Mouse (Mus musculus) heart, embryonic 15.5 days (tissue): ENCODE measurements around the gene Gm10521. TPM values are rescaled to one million over a fixed set of nuclear protein-coding genes. Genes with fewer than 3 reads are reported as not detected.

Experiments
- polyA plus RNA-seq: library from polyadenylated mRNA; unstranded; fragments of >200 nt; fragmentation: Nextera tagmentation; extraction: Ambion mirVana; gene quantifications from 2 replicates; pipeline ENCODE4 v1.2.1, GENCODE M21; 2015

The Gm10521 gene
- polyA plus RNA-seq, 1 experiment from 2014 or later: not detected

Other genes starting within 250 kb of the Gm10521 start
- 0.09 and 0.66 TPM in 2 replicates for gene Slamf7, start 242.6 kb upstream of the Gm10521 start, polyA plus RNA-seq
- gene Cd48, start 213.7 kb upstream of the Gm10521 start, polyA plus RNA-seq: 2.4 and 9.6 TPM in 2 replicates
- 0.39 and 0.47 TPM in 2 replicates for gene Slamf1, start 128.5 kb upstream of the Gm10521 start, polyA plus RNA-seq
- gene Cd84, start 56.0 kb upstream of the Gm10521 start, polyA plus RNA-seq: 1.6 and 4.0 TPM in 2 replicates
- gene Slamf6, start 21.9 kb downstream of the Gm10521 start, polyA plus RNA-seq: 0.59 and 8.1 TPM in 2 replicates
- 6.7 and 8.5 TPM in 2 replicates for gene Vangl2, start 132.8 kb downstream of the Gm10521 start, polyA plus RNA-seq
- gene Nhlh1, start 161.9 kb downstream of the Gm10521 start, polyA plus RNA-seq: not detected in 2 replicates
- gene Copa, start 186.9 kb downstream of the Gm10521 start, polyA plus RNA-seq: 152 and 186 TPM in 2 replicates
- gene Ncstn, start 187.1 kb downstream of the Gm10521 start, polyA plus RNA-seq: 91.8 and 117 TPM in 2 replicates
- gene Pex19, start 231.1 kb downstream of the Gm10521 start, polyA plus RNA-seq: 123 and 124 TPM in 2 replicates